Mouse (Mus musculus) kidney, adult 9 months (tissue): ENCODE data around the gene Pold2.
"Not testable (repeated sequence)": the region's sequence is repeated elsewhere in the genome, so short reads cannot be mapped to it uniquely, and the experiment has no call there.

Experiments used
- DNase-seq: peaks from one replicate; pipeline ENCODE4 v3.0.0; 2022

Gene Pold2

DNA sequence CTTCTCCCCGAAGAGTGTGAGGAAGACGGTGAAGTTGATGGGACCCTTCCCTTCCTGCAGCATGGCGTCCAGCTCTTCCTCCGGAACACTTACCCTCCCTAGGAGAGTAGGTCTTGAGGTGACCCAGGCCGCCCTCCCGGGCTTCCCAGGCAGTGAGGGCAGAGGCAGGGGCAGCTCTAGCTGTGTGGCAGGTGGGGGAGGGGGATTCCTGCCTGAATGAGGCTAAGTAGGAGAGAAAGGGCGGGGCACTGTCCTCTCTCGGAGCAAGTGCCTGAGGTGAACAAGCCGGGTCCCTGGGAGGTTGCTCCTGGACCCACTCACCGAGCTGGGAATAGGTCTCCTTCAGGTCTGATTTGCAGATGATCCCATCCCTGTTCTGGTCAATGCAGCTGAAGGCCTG, 19.7 kb upstream of the Pold2 start:
- DNase-seq, result no peak

DNA sequence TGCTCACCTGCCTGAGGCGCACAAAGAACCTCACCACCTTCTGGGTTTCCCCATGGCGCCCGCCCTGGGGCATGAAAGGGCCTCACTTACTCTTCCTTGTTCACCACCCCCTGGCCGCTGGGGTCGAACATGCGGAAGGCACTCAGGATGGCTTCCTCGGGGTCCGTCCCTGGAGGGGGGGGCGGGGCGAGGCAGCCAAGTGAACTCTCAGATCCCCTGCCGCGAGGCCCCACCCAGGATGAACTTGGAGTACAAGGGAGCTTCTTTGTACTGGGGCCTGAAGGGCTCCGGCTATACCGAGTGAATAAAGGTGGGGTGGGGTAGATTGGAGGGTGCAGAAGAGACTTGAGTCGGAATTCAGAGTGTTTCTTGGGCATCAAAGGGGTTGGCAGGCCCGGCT, 19.1 kb upstream of the Pold2 start:
- no peak for DNase-seq

DNA sequence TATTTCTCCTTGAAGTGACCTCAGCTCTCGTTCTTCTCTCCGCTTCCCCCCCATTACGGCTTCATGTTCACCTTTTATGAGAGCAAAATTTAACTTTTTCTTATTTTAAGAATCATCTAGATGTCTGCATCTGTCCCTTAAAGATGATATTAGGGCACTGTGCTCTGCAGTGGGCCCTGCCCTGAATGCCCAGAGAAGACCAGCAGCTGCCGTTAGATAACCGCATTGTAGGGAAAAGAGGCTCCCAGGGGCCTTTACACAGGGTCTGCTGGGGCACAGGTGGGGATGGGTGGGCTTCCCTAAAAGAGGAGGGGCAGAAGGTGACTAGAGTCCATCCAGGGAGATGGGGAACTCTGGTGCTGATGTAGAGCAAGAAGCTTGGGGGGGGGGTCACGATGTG, 15.7 kb upstream of the Pold2 start:
- no peak for DNase-seq

DNA sequence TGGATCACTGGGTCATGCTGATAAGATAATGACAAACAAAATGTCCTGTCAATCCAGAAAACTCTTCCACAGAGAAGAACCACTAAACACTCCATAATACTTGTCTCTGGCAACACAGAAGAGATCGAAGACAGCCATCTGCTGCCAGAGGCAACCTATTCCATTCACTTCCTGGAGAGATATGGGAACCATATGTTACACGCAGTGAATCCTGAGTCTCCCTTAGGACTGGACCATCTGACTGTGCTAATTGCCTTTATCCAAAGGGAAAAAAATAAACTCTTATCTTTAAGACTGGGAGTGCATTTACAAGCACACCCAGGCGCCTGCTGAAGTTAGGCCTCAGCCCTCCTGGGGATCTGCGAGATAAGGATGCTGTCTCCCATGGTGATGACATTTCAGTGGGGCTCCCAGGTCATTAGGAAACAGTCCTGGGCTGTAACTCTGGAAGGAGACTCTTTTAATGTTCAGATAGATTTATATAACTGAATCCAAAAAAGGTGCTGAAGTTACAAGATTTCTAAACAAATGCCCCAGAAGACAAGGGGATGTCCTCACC, 14.8 kb upstream of the Pold2 start:
- DNase-seq, result no peak

DNA sequence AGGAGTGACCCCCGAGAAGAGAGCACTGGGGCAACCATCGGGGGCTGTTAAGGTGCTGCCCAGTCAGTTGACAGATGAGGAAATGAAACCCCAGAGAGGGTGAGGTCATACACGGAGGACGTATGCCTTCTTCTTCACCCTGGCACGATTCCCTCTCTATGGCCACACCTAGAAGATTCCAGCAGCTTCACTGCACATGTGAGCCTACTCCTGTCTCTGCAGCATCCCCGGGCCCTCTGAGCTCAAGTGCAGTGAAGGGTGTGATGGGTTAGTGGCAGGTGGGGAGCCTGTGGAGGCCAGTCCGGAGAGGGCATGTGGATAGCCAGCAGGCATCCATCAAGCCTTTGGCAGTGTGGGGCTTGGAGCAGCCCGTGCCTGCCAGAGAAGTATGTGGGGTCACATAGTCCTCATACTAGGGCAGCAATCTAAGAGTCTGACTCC, 14.1 kb upstream of the Pold2 start:
- peak; percentile 31 for DNase-seq

DNA sequence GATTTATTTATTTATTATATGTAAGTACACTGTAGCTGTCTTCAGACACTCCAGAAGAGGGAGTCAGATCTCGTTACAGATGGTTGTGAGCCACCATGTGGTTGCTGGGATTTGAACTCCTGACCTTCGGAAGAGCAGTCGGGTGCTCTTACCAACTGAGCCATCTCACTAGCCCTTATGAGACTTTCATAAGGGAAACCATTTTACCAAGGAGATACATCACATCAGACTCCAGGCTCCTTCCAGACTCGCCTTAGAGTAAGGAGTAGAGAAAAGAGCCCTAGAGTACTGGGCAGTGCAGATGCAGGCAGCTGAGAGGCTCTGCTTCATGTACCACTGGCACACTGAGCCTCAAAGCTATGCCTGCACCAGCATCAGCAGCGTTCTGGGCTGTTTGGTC, 10.5 kb upstream of the Pold2 start:
- DNase-seq, result not testable (repeated sequence)

DNA sequence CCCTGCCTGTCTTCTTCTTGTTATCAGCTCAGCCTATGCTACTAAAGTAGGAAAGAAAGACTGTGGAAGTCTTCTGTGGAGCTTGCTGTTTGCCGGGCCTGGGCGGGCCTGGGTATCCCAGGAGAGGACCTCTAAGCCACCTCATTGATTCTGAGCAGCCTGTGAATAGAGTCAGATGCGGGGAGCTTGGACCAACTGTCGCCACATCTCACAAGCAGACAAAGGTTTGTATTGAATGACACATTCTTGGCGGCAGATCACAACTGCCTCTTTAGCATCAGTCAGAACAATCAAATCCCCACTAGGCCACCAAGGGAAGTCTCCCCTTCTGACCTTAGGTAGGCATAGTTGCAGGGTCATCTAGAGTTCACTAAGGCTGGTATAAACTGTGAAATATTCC, 9.2 kb upstream of the Pold2 start:
- DNase-seq, result no peak

DNA sequence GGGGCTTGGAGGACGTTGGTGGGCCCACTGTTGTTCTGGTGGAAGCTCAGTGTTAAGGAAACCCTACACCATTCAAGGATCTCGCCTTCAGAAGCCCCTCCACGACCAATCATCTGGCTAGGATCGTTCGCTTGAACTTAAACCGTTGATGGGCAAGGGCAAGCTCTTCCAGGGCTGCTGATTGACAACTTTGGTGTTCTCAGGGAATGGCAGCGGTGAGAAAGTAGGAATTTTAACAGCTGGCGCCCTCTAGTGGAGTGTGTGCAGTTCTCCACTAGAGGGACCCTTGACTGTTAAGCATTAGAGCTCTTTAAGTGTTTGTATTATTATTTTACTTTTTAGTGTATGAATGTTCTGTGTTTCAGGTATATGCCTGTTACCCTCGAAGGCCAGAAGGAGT, 8.1 kb upstream of the Pold2 start:
- peak; percentile 65 for DNase-seq

DNA sequence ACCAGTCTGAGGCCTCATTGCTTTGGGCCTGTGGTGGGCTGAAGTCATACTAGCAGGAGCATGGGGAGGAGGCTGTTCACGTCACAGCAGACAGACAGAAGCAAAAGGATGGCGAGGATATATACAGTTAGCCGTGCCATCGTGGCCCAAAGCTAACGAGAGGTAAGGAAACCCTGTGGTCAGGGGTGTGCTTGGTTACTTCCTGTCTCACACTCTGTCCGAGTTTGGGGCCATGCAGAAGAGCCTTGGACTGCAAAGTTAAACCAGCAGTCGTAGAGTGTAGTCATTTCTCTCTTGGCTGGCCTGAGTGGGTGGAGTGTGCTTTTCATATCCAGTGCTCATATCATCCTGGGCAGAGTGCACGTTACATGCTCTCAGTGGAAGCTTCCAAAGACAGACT, 4.4 kb upstream of the Pold2 start:
- DNase-seq, result no peak

DNA sequence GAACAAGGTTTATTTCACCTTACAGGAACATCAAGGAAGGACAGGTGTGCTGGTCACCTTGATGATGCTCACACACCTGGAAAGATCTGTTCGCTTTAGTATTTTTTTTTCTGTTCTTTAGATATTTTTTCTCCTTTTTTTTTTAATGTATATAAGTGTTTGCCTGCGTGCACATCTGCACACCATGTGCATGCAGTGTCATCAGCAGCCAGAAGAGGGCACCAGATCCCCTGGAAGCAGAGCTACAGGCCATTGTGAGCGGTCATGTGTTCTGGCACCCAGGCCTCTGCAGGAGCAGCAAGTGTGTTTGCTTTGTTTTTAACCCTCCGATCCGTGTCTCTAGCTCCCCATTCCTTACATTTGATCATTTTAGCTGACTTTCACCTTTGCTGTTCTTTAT, 1.8 kb upstream of the Pold2 start:
- peak; percentile 68 for DNase-seq

DNA sequence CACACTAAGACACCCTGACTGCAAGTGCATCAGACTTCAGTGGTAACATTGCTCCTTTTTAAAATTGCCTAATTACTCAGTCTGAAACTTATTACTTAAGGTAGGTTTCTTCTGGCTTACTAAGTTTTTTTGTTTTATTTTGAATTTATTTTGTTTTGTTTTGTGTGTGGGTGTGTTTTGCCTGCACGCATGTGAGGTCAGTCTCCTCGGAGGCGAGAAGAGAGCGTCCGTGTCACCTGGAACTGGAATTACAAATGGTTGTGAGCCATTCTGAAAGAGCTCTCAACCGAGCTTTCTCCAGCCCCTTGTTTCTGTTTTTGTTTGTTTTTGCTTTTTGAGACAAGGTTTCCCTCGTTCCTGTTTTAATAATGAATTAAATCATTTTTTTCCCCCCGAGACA, 569 bp upstream of the Pold2 start:
- DNase-seq, result no peak

DNA sequence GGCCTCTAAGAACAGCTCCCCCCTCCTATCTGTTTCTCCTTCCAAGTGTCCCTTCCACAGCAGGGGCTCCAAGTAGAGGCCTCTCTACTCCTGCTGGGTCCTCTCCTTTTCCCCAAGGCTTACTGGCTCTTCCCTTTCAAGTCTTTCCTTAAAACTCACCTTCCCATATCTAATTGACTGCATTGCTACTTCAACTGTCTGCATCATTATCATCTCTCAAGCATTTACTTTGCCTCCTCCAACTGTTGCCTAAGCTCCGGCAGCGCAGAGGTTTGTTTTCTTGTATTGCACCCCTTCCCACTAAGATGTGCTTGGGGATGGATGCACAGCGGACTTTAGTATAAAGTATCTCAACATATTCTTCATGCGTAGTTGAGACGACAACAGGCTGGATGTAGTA, 671 bp downstream of the Pold2 start:
- DNase-seq, result no peak

DNA sequence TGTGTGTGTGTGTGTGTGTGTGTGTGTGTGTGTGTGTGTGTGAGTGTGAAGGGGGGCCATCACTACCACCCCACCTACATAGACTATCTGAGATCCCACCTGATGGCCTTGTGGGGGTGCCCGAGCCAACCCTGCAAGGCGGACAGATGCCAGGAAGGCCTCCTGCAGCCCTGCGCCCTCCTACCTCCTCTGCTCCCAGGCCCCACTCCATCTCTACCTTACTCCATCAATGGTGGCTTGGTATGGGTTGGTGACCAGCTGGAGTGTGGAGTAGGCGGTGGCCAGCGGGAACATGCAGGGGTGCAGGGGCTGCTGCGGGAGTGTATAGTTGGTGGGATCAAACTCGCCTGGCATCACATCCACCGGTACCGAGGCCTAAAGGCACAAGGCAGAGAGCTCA, 4.9 kb downstream of the Pold2 start:
- no peak for DNase-seq

DNA sequence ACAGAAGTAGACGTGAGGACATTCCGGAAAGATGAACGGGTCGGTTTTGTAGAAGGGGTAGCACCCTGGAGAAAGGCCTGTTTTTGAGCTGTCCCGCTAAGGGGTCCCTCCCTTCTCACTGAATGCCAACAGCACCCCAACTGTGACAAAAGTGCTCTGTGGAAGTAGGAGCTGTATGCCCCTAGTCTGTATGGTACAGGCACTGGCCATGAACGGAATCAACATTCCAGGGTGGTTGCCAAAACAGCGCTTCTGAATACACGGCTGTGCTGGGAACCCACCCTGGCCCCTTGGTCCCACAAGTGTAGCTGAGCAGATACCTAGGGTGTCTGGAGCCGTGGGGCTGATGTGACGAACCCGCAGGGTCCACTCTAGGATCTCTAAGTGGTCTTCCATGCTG, 5.4 kb downstream of the Pold2 start:
- DNase-seq, result no peak

DNA sequence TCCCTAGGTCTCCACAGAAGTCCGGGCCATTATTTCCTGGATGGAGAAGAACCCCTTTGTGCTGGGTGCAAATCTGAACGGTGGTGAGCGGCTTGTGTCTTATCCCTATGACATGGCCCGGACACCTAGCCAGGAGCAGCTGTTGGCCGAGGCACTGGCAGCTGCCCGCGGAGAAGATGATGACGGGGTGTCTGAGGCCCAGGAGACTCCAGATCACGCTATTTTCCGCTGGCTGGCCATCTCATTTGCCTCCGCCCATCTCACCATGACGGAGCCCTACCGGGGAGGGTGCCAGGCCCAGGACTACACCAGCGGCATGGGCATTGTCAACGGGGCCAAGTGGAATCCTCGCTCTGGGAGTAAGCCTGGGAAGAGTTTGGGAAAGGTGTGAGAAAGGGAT, 8.0 kb downstream of the Pold2 start:
- no peak for DNase-seq

DNA sequence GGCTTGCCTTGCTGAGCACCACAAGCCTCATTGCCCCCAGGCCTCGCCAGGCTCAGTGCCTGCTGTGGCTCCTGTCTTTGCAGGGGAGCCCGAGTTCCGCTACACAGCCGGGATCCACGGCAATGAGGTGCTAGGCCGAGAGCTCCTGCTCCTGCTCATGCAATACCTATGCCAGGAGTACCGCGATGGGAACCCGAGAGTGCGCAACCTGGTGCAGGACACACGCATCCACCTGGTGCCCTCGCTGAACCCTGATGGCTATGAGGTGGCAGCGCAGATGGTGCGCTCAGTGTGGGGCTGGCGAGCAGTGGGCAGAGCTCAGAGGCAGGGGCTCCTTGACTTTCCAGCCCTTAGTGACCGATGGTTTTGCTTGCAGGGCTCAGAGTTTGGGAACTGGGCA, 8.8 kb downstream of the Pold2 start:
- no peak for DNase-seq

DNA sequence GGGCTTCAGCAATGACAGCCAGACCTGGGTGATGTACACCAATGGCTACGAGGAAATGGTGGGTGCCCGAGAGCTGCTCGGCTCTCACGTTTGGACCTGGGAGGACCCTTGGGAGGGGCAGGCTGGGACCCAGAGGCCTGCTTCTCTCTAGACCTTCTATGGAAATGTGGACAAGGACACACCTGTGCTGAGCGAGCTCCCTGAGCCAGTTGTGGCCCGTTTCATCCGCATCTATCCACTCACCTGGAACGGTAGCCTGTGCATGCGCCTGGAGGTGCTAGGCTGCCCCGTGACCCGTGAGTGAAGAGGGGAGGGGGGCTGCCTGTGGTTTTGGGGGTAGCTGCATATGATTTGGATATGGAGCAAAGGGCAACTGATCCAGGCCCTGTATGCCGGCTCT, 9.8 kb downstream of the Pold2 start:
- DNase-seq, result peak; percentile 53

DNA sequence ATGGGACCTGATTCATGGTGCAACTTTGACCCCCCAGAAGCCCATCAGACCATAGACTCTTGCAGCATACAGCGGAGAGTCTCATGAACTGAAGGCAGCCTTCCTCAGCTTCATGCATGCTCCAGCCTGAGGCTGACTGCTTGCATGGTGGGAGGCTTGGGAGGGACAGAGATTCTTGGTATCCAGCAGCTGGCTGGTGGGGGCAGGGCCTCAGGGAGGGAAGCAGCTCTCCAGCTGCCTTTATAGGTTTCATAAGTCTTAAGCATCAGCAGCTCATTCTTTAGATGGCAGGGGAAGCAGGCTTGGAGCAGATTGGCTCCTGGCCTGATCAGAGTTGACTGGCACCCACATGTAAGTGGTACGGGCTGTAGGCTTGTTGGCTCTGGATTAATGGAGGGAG, 10.9 kb downstream of the Pold2 start:
- no peak for DNase-seq

DNA sequence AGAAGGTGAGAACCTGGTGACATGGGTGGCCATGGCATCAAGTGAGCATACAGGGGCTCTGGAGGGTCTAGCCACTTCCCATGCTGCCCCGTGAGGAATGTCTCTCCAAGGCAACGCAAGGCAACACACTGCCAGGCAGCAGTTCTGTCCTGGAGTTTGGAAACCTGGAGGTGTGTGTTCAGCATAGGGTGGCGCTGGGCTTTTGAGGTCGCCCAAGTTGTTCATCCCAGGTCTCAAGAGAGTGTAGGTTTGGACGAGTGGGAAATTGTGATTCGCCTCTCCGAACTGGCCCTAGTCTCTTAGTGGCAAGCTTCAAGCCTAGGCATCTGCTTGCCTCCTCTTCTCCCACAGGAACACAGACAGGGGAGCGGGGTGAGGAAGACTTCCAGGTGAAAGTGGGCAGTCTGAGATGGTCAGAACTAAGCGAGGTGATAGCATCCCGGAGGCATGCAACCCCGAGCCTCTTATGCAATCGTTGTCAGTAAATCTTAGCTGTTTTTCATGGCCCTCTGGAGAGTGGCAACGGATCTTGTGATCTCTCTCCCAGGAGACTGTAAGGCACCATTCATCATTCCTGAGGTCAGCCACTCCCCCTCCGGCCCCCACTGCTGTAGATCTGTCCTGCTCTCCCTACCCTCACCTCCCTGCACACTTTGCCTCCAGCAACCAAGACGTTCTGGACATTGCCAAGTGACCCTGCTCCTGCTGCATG, 15.5 kb downstream of the Pold2 start:
- peak; percentile 77 for DNase-seq

DNA sequence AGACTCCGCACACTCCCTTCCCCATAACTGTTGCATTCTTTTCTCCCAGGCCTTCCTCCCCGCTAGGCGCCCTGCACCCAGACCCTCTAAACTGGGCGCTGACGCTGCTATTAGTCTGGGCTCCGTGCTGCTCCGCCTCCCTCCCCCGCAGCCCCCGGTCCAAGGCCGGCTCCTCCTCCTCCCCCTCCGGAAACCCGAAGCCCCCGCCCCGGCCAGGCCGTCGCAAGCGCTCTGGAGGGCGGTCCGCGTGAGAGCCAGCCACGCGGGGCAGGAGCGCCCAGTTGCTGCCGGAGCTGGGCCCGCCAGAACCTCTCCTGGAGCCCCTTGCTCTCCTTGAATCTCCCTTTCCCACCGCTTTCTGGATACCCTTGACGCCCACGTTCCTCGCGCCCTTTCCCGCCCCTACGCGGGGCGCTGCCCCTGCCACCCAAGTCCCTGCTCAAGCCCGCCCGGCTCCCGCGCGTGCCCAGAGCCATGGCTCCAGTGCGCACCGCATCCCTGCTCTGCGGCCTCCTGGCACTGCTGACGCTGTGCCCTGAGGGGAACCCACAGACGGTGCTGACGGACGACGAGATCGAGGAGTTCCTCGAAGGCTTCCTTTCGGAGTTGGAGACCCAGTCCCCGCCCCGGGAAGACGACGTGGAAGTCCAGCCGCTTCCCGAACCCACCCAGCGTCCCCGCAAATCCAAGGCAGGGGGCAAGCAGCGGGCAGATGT, 16.3 kb downstream of the Pold2 start, which contains the start of gene Aebp1:
Aebp1 (plus strand) TSS at position 270 of the 716 bp plus-strand sequence.
- peak; percentile 43 for DNase-seq

DNA sequence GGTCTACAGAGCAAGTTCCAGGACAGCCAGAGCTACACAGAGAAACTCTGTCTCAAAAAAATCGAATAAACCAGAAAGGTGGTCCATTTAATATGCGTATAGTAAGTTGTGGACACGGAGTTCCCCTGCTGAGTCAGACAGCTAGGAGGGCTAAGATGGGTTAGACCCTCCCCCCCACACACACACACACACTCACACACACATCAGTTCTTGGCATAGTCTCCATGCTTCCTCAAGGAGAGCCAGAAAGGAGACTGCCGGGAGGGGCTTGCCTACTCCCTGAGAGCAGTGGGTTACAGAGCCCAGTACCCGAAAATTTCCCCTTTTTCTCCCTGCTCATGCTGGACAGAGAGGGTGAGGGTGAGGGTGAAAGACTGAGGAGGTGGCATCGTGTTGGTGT, 17.5 kb downstream of the Pold2 start:
- no peak for DNase-seq

DNA sequence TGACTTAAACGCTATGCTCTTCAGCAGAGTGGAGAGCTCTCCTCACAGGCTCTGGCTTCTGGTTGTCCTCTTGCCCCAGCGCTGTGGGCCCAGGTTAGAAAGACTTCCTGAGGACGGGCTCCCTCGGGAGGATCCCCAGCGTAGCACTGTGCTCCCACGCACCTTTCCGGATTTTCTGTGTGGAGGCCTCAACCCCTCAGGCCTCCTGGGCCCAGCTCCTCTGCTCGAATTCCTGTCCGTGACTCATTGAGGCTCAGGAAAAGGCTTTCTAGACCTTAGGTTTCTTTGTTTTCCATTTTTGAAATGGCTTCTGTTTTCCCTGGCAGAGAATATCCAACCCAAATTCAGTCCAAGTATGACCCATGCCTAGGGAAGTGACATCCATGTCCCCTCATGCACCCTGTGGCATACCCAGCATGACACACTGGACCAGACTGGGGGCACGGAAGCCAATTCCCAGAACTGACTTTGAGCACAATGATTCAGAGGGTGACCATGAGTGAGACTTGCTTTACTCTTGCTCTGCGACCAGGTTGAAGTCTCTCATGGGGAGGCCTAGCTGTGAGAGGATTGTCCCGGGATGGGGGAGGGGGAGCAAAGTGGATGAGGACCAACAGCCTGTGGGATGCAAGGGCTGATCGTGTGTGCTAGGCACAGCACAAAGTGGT, 18.1 kb downstream of the Pold2 start:
- DNase-seq, result no peak

DNA sequence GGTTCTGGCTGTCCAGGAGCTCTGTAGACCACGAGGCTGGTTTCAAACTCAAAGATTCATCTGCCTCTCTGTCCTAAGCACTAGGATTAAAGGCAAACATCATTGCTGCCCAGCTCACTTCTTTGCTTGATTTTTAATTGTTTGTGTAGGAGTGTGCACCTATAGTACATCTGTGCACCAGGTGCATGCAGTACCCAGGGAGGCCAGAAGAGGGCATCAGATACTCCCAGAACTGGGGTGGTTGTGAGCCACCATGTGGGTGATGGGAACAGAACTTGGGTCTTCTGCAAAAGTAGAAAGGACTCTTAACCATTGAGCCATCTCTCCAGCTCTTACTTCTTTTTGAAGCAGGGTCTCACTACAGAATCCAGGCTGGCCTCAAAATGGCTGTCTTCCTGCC, 19.4 kb downstream of the Pold2 start:
- DNase-seq, result no peak
